Mouse (Mus musculus) olfactory bulb, adult 2 months (tissue): Measurements from ENCODE around the gene Reep6. TPM values are rescaled to one million over a fixed set of nuclear protein-coding genes. Genes with fewer than 3 reads are reported as not detected.

ENCODE experiments used
- H3K27ac ChIP-seq: fragments of 200-500 bp; 2 replicates; pipeline ENCODE4 v1.5.1; 2012; ENCODE audit warnings: low read depth, low read length; ENCODE audit not compliant: insufficient read depth
- H3K4me1 ChIP-seq: fragments of 200-500 bp; 2 replicates; pipeline ENCODE4 v1.6.1; 2012; ENCODE audit warnings: low read length; ENCODE audit not compliant: control insufficient read depth, insufficient read depth
- H3K4me3 ChIP-seq: fragments of 200-500 bp; 2 replicates; pipeline ENCODE4 v1.5.1; 2012; ENCODE audit warnings: mild to moderate bottlenecking, low read depth, low read length, moderate library complexity; ENCODE audit not compliant: insufficient read depth
- CTCF ChIP-seq: fragments of 200-500 bp; IDR thresholded peaks from 2 replicates; pipeline ENCODE4 v1.5.1; 2012; ENCODE audit warnings: low read depth, mild to moderate bottlenecking, low read length, moderate library complexity; ENCODE audit not compliant: insufficient read depth
- POLR2A ChIP-seq: fragments of 200-500 bp; IDR thresholded peaks from 2 replicates; pipeline ENCODE4 v1.6.1; 2012; ENCODE audit warnings: mild to moderate bottlenecking, low read depth, low read length, moderate library complexity; ENCODE audit not compliant: insufficient read depth
- WGBS: fragments of 180-500 bp; shearing (Covaris S2); methylation state at CpG from one replicate; pipeline ENCODE4 v1.1.7; 2018; 5-methylcytosine and 5-hydroxymethylcytosine counted together
- polyA plus RNA-seq: library from polyadenylated mRNA; stranded (reverse); fragments of >200 nt; gene quantifications from 2 replicates; pipeline ENCODE4 v1.2.4, GENCODE M21; 2012; ENCODE audit warnings: low replicate concordance; ENCODE audit not compliant: missing spikeins, insufficient read depth, insufficient read length

Gene Reep6
- polyA plus RNA-seq, 1 experiment: not detected

DNA sequence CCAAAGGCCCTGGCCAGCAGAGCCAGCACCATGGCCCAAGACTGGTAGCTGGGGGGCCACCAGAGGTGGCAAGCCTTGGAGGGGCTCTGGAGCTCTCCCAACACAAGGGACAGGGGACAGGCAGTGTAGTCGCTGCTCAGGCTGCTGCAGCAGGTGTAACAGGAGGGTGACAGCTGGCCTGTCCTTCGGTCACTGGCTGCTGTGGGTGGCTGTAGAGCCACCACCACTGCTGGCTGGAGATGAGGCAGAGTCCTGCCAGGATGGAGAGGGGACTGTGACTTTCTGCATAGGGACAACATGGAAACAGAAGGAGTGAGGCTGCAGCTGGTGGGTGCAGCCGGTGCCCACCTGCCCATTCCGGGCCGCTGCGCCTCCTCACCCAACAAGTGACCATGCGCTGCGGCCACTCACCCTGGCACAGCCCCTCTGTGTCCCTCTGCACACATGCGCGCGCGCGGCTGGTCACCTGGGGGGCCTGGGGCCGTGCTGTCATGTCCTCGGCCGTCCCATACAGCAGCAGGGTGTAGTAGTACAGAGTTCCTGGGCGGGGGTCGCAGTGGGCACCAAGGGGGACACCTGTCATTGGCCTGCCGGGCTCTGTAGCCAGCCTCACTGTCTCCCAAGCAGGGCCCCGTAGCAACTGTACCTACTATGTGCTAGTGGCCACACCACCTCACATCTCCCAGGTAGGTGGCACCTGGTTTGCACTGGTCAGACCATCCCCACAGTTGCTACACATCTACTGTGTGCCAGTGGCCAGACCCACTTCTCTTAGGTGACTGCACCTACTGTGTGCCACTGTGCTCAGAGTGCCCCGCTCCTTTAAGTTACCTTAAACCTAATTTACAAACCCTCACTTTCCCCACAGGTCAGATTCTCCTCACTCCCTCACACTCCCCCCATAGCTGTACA is 7.8 kb upstream of the Reep6 start:
- WGBS: 96% methylated on average over 21 of the region's 21 CpGs
- no peak for TF ChIP-seq CTCF
- no peak for TF ChIP-seq POLR2A
- Histone ChIP-seq H3K4me3 (no peak overlapping the region), H3K4me1 (peaks cover 39% of the 10 kb centered on the region), H3K27ac (no peak overlapping the region)

DNA sequence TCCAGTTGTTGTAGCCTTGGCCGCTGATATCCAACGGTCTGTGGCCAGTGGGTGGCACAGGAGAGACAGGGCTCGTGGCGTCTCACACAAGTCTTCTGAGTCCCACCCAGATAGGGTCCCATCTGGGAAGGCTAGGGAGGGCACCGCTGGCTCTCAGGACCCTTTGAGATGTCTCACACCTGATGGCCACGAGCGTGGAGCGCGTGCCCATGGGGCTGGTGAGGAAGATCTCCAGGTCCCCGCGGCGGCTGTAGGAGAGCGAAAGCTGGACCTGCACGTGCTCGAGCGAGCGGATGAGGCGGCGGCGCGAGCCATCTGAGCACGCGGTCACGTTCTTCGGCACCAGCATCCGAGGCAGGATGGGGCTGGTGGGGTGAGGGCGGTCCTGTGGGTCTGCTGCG is 6.9 kb upstream of the Reep6 start:
- Histone ChIP-seq H3K4me3 (peak overlapping the region; percentile 41), H3K27ac (no peak overlapping the region), H3K4me1 (peaks cover 30% of the 10 kb centered on the region)
- TF ChIP-seq CTCF: no peak
- 3% methylated on average over 28 of the region's 28 CpGs for WGBS

DNA sequence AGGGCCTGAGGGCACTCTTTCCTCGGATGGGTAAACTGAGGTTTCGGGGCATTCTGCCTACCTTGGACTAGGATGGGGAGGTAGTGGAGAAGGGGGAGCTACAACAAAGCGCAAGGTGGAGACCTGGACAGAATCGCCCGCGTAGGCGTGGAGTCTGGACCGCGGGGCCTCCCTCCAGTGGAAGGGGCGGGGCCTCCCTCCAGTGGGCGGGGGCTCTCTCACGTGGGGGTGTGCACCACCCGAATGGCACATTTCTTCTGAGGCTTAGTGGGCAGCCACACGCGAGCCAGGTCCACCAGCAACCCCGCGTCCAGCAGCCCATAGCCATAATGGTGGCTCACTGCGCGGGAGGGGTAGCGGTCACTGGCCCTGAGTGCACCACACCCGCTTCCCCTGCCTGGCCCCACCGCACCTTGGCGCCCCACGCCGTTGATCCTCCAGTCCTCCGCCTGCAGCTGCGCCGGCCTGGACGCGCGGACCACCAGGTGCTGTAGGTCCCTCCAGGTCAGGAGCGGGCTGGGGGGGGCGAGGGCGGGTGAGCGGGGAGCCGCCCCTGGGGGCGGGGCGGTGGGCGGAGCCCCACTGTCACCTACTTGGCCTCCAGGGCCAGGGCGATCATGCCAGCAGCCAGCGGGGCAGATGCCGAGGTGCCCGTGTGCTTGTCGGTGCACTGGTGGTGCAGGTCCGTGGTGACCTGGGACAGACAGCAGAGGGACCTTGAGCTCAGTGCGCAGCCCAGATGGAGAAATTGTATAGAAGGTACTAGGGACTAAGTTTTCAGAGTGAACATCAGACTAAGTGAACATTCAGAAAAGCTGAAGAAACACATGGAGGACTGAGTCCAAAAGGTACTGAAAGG is 6.3 kb upstream of the Reep6 start:
- Histone ChIP-seq H3K4me3 (peak overlapping the region; percentile 41), H3K4me1 (peaks cover 24% of the 10 kb centered on the region), H3K27ac (no peak overlapping the region)
- TF ChIP-seq CTCF (no peak), POLR2A (no peak)
- 3% methylated on average over 45 of the region's 46 CpGs for WGBS

DNA sequence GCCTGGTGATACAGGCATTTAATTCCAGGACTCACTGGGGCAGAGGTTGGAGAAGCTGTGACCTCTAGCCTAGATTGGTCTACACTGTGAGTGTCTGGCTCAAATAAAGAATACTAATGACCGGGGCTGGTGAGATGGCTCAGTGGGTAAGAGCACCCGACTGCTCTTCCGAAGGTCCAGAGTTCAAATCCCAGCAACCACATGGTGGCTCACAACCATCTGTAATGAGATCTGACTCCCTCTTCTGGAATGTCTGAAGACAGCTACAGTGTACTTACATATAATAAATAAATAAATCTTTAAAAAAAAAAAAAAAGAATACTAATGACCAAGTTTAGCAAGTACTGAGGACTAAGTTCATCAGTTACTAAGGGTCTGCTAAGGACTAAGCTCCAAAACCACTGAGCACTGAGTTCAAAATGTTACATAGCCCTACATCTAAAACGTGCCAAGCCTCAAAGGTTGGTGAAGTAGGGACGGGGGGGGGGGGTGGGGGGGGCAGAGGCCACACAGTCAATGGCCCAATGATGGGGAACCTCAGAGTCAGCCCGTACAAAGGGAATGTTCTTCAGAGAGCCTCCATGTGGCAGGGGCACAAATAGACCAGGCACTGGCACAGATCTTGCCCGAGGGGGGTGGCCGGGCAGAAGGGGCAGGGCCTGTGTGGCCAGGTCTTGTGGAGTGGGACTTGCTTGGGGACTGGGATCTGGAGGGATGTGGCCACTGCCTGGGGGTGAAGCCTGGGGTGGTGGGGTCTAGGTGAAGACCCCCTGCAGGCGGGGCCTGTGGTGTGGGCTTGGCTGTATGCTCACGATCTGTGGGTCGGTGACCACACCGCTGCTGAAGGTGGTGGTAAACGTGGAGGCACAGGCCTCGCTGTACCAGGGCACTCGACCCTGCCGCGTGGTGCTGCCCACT is 5.4 kb upstream of the Reep6 start:
- Histone ChIP-seq H3K4me3 (no peak overlapping the region), H3K27ac (no peak overlapping the region), H3K4me1 (peaks cover 19% of the 10 kb centered on the region)
- WGBS: 75% methylated on average over 17 of the region's 17 CpGs
- TF ChIP-seq CTCF (no peak), POLR2A (no peak)

DNA sequence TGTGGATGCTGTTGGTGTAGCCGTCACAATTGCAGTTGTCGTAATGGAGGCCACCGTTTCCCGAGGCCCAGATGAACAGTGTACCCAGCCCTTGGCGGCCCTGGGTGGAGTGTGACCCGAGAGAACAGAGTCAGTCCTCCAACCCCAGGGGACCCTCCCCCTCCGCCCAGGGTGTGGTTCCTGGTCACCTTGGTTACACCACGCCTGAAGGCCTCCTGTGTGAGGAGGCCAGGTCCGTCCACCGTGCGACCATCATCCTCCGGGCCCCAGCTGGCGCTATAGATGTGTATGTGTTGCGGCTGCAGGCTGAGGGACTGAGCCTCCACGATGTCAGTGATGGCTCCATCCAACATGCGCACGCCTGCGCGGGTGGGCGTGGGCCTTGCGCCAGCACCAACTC is 4.7 kb upstream of the Reep6 start:
- TF ChIP-seq POLR2A: no peak
- TF ChIP-seq CTCF: no peak
- Histone ChIP-seq H3K4me1 (peaks cover 21% of the 10 kb centered on the region), H3K4me3 (no peak overlapping the region), H3K27ac (no peak overlapping the region)
- 90% methylated on average over 21 of the region's 21 CpGs for WGBS

DNA sequence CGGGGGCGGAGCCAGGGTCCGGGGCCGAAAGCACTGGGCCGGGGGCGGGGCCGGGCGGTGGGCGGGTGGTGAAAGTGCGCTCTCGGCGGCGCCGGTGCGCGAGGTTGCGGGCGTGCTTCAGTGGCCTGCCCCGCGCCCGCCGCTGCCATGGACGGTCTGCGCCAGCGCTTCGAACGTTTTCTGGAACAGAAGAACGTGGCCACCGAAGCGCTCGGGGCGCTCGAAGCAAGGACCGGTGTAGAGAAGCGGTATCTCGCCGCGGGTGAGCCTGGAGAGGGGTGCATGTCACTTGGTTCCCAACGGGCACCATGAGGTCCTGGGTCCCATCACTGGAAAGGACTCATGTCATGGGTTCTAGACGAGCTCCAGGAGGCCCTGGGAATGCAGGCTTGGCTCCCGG is 331 bp downstream of the Reep6 start:
- peak overlapping the region; percentile 53 for H3K4me3 ChIP-seq
- 1% methylated on average over 41 of the region's 41 CpGs for WGBS
- TF ChIP-seq POLR2A: no peak
- no peak for TF ChIP-seq CTCF
- H3K4me1 ChIP-seq: peaks cover 12% of the 10 kb centered on the region
- H3K27ac ChIP-seq: no peak overlapping the region

DNA sequence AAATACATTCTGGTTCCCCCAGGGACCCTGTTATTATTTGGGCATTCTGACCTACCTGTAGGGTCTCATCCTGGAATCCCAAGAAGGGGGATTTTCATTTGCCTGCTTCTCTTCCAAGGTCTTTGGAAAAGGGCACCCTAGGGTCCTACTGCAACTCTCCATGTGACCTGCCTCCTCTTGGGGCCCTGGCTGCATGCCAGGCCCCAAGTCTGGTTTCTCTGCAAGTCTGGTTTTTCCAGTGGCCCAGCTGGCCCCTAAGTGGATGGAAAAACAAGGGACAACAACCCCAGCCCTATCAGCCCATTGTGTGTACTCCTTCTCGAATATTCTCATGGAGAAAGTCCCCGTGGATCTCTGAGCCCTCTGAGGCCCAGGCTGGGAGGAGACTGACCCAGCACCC is 1.1 kb downstream of the Reep6 start:
- H3K4me1 ChIP-seq: peaks cover 12% of the 10 kb centered on the region
- no peak overlapping the region for H3K4me3 ChIP-seq
- no peak overlapping the region for H3K27ac ChIP-seq
- 78% methylated on average over 2 of the region's 2 CpGs for WGBS
- no peak for TF ChIP-seq CTCF
- no peak for TF ChIP-seq POLR2A

DNA sequence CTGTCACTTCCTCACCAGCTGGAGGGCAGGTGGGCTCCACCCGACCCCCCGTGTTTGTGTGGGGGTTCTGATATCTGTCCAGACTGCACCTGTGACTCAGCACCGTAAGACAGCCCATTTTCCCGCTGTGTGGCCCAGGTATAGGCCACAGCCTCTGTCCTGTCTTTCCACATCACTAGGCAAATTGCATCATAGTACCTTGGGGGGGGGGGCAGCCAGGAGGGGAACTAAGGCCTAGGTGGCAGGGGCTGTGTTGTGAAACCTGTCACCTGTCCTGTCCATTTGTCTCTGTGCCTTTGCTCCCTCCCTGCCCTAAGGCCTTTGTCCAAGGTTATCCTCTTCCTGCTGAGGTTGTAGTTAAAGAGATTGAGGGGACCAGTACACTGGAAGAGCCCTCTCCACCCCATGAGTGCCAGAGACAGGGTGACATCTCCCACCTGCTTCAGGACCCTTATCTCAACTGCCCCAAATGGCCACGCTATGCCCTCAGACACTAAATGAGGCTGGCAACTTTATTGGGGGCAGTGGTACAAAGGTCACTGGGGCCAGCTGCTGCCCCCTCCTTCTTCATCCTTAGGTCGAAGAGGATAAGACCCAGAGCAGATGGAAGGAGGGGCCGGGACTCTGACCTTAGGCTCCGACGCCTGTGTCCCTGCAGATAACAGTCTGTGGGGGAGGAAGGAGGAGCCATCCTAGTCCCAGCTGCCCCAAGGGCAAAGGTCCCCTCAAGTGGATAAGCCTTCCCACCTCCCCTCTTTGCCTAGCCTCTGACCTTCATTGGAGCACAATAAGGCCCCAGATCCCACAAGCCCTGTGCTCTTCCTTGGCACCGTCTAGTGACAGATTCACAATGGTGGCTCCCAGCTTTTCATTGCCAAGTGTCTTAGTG is 2.1 kb downstream of the Reep6 start:
- 84% methylated on average over 10 of the region's 10 CpGs for WGBS
- H3K27ac ChIP-seq: no peak overlapping the region
- TF ChIP-seq CTCF (no peak), POLR2A (no peak)
- H3K4me1 ChIP-seq: peaks cover 12% of the 10 kb centered on the region
- H3K4me3 ChIP-seq: no peak overlapping the region
